ENCODE assay signal across 23 mouse cellular contexts in genomic region chr19:33109141-33109540, GRCm38 (mm10).
A peak's percentile ranks its signal among the peaks of the same experiment; 100 is the strongest.
DNase-seq lines count a peak whose midpoint lies in the region; TF ChIP-seq lines count a peak whose summit lies in the region.
"Had no signal": no experiment of that assay in that cellular context is flagged by ENCODE, and none has a peak within 500 bp of the region (broad histone marks: within the 10 kb centered on the region; RNA-seq: fewer than 3 reads in every experiment).

No protein-coding gene starts in this region.

- no peak for DNase-seq in gastrocnemius, adult 2 months
- DNase-seq in gastrocnemius, postnatal 4 days (ENCODE audit: low spot score in 2 of 2) = no peak
- DNase-seq in kidney, adult 2 months = no peak
- no peak for DNase-seq in kidney, postnatal 14 days
- DNase-seq in urinary bladder, postnatal 14 days (ENCODE audit: low spot score) = peak; percentile 7
- no peak for DNase-seq in urinary bladder, postnatal 10 days (ENCODE audit: low spot score)
- peak; percentile 20 for DNase-seq in splenic B cell, adult 2 months (ENCODE audit: low read depth, low spot score)
- DNase-seq in right cerebral cortex, postnatal 36 days (ENCODE audit: low spot score in 2 of 2) = no peak
- DNase-seq: adrenal gland, adult 2 months; adrenal gland, postnatal 36 days; cerebellum, adult 8-10 months; cerebellum, postnatal 25 days; embryo, embryonic 11 days had no signal

- no peaks in the 10 kb centered on the region for H3K36me3 ChIP-seq in kidney, adult 2 months (ENCODE audit: control insufficient read depth, insufficient read depth, low read length)
- H3K36me3 ChIP-seq in splenic B cell, adult 2 months (ENCODE audit: control insufficient read depth, insufficient read depth, low read length, poor library complexity, severe bottlenecking) = no peaks in the 10 kb centered on the region
- H3K36me3 ChIP-seq: embryonic facial prominence, embryonic 12.5 days; heart, embryonic 15.5 days; hindbrain, embryonic 13.5 days; limb, embryonic 12.5 days; liver, embryonic 15.5 days; midbrain, embryonic 12.5 days; neural tube, embryonic 12.5 days; stomach, embryonic 15.5 days had no signal

- H3K27ac ChIP-seq in gastrocnemius, adult 2 months = peak overlapping the region; percentile 75
- peak overlapping the region; percentile 77 for H3K27ac ChIP-seq in kidney, adult 2 months (ENCODE audit: insufficient read depth, low read depth, low read length)
- H3K27ac ChIP-seq: embryonic facial prominence, embryonic 12.5 days; heart, embryonic 15.5 days; hindbrain, embryonic 13.5 days; limb, embryonic 12.5 days; liver, embryonic 15.5 days; midbrain, embryonic 12.5 days; neural tube, embryonic 12.5 days; stomach, embryonic 15.5 days had no signal

- intact Hi-C loops in gastrocnemius, adult 2 months (cut with DNase I) = no loop called here

- no peak for TF ChIP-seq CTCF in gastrocnemius, adult 2 months (IDR thresholded peaks at IDR 0.05)
- no peak for TF ChIP-seq CTCF in kidney, adult 2 months (conservative IDR thresholded peaks at IDR 0.05; ENCODE audit: insufficient read depth, insufficient read length, low read depth, low read length)

- H3K4me1 ChIP-seq in kidney, adult 2 months (ENCODE audit: control insufficient read depth, insufficient read depth, low read length) = peaks cover 2% of the 10 kb centered on the region; the same call in 1 of the 2 replicates
- H3K4me1 ChIP-seq: heart, embryonic 15.5 days; liver, embryonic 15.5 days; midbrain, embryonic 12.5 days; neural tube, embryonic 12.5 days had no signal

- H3K4me3 ChIP-seq in gastrocnemius, adult 2 months = no peak overlapping the region
- H3K4me3 ChIP-seq in kidney, adult 2 months (ENCODE audit: insufficient read depth, low read depth, low read length) = no peak overlapping the region
- H3K4me3 ChIP-seq: embryonic facial prominence, embryonic 12.5 days; heart, embryonic 15.5 days; hindbrain, embryonic 13.5 days; limb, embryonic 12.5 days; liver, embryonic 15.5 days; megakaryocyte, embryonic 14.5 days; midbrain, embryonic 12.5 days; myocyte; neural tube, embryonic 12.5 days; stomach, embryonic 15.5 days had no signal

- TF ChIP-seq POLR2A in kidney, adult 2 months (IDR thresholded peaks at IDR 0.05; ENCODE audit: low read depth, low read length) = no peak

- no peaks in the 10 kb centered on the region for H3K27me3 ChIP-seq in kidney, adult 2 months (replicated peaks; ENCODE audit: control insufficient read depth, insufficient read depth, low read length)
- no peaks in the 10 kb centered on the region for H3K27me3 ChIP-seq in splenic B cell, adult 2 months (ENCODE audit: control insufficient read depth, insufficient read depth, low read length, poor library complexity, severe bottlenecking)
- H3K27me3 ChIP-seq: heart, embryonic 15.5 days; liver, embryonic 15.5 days; megakaryocyte, embryonic 14.5 days; neural tube, embryonic 12.5 days; stomach, embryonic 15.5 days had no signal

- 77% methylated on average over 7 of the region's 7 CpGs for WGBS in kidney, adult 2 months

Comparison
In these comparisons a context has a peak if more than half of its experiments do, and no peak if none do; other contexts are left out.
1. DNase-seq: peak in urinary bladder, postnatal 14 days (single experiment) and splenic B cell, adult 2 months (single experiment); none in gastrocnemius, adult 2 months (single experiment), gastrocnemius, postnatal 4 days (0 of 2), kidney, adult 2 months (single experiment), kidney, postnatal 14 days (single experiment), urinary bladder, postnatal 10 days (single experiment) and right cerebral cortex, postnatal 36 days (0 of 2).